Mouse (Mus musculus): ENCODE results near the gene Emd. TPM values are rescaled to one million over a fixed set of nuclear protein-coding genes. Genes with fewer than 3 reads are reported as not detected.

Gene Emd
- polyA plus RNA-seq, 1 experiment from 2014 or later: 19.6 TPM

DNA sequence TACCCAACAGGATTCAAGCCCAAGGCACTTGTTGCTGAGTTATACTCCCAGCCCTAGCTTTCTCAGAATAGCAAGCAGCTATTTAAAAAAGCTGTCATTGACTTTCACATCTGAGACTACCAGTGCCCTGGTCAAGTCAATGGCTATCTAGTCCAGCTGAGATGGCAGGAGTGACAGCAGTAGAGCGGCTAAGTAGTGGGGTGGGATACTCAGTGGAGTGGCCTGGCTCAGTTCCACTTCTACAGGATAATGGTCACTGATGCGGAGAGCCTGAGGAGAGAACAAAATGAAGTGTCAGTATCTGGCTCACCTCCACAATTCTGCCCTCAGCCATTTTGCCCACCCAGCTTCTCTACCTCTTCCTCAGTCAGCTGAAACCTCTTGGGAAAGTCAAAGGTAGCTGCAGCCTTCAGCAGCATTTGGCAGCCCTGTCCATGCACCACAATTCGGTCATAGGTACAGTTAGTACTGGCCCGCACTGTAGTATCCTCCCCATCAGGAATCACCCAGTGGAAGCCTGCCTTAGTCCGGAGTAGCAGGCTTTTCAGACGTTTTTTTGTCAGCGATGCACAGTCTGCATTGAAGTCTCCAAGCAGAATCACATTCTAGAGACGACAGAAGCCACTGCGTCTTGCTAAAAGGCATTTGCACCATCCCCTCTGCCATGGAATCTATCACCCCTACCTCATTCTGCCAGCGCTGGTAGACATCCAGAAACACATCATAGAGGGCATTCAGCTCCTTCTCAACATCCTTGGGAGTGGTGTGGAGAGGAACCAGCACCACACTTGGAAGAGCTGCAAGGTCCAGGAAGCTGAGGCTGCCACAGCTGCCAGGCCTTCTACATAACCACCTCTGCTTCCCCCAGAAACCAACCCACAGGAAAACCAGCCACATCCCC is 19.2 kb downstream of the Emd start:
- DNase-seq (ENCODE audit: low spot score): no peak

DNA sequence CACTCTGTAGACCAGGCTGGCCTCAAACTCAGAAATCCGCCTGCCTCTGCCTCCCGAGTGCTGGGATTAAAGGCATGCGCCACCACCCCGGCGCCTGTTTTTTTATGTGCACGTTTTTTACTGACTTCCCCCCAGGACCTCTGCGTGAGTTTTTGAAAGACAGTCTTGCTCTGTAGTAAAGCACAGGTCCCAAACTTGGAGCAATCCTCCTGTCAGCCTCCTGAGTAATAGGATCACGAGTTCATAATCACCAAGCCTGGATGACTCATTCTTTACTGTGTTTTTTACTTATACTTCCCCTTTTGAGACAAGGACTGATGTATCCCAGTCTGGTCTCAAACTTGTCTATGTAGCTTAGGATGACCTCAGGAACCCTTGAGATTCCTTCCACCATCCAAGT is 23.4 kb downstream of the Emd start:
- DNase-seq (ENCODE audit: low spot score): no peak

DNA sequence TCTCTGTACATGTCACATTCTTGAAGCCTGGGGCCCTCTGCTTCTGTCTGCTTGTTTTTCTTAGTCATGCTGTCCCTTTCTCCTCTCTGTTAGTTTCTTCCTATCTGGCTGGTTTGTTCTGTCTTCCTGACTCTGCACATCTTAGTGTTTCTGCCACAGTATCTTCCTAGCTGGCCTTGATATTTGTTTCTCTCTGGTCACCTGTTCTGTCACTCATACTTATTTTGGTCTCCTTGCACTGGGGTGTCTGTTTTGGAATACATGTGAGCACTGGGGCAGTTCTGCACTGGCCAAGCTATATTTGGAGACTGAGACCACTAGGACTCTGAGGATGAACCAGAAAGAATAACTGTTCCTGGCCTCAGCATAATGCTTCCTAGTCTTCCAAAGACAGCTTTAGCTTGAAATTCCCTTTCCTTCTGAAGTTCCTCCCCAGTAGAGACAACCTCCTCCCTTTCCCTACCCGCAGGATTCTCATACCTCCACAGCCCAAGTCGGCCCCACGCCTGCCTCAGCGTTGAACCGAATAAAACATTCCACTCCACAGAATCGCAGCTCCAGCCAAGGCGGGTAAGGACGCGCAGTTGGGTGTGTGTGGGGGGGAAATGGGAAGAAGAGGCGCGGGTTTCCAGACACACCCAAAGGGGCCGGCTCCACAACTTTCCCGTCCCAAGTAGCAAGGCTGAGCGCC is 26.7 kb downstream of the Emd start:
- DNase-seq (ENCODE audit: low spot score): no peak

DNA sequence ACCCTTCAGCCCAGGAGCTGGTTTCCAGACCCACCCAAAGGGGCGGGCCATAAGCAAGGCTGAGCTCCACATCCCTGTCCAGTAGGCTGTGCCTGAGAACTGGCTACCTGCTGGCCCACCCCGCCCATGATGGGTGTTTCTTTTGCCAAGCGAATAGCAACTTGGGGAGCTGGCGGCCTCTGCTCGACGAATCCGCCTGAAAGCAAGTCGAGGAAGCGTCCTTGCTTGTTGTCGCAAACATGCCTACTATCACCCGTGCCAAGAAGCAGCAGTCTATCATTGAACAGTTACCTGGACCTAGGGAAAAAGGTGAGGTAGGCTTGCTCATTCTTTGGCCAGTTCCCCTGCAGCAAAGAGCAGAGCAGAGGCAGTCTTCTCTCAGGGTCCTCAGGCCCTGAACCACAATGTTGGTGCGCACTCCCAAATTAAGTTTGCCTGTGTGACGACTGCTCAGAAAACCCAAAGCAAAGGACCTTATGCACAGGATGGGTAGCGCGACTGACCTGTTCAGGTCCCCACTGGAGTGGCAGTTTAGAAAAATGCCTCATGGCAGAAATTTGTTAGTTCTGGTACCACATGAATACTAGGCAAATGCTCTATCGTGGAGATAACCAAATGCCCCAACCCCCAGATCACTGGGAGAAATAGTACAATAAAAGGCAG is 27.4 kb downstream of the Emd start, which contains the start of the genes Taz and Dnase1l1:
Taz (plus strand) TSS at position 181 of the 663 bp plus-strand sequence.
Dnase1l1 (minus strand) TSS at position 606 of the 663 bp plus-strand sequence.
- DNase-seq (ENCODE audit: low spot score): peak; percentile 54

DNA sequence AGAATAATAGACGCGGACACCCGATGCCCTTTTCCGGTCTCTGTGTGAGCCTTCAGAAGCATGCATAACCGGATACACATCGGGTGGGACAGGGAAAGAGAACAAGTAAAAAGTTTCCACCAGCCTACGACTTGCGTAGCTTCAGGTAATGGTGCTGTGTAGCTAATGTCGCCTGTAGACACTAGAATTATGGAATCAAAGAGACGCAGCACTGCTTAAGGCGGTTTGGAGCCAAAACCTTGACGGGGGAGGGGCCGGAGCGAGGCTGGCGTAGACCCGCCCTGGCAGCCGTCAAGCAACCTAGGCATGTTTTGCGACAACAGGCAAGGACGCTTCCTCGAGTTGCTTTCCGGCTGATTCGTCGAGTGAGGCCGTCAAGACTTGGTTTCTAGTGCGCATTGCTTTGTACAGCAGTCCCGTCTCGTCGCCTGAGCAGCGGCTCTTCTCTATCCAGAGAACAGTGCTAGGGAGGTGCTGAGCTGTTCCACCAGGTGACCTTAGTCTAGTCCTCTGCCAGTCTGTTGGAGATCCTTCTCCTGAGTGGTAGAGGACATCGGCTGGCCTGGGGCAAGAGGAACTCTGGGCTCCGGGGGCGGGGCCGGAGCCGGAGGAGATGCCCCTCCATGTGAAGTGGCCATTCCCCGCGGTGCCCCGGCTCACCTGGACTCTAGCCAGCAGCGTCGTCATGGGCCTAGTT is 28.1 kb downstream of the Emd start:
- DNase-seq (ENCODE audit: low spot score): peak; percentile 88

DNA sequence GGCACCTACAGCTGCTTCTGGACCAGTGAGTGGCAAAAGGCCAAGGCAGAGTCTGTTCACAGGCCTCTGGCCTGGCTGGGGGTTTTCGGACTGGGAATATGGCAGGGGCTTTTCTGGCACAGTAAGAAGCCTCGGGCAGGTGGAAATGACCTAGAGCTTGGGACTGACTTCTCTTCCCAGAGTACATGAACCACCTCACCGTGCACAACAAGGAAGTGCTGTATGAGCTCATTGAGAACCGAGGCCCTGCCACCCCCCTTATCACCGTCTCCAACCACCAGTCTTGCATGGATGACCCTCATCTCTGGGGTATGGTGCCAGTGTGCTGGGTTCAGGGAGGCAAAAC is 28.6 kb downstream of the Emd start:
- no peak for DNase-seq (ENCODE audit: low spot score)

DNA sequence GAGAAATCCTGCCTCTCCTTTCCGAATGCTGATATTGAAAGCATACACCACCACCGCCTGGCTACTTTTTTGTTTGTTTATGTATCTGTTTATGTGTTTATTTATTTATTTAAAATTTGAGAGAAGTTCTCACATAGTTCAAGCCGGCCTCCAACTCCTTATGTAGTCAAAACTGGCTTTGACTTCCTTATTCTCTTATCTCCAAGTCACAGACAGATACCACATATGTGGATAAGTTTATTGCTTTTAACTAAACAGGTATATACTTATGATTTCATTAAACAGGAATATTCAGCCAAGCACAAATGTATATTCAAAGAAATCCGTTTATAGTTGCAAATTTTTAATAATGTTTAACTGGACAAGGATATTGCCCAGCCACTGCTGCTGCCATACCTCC is 38.9 kb downstream of the Emd start:
- DNase-seq (ENCODE audit: low spot score): no peak

DNA sequence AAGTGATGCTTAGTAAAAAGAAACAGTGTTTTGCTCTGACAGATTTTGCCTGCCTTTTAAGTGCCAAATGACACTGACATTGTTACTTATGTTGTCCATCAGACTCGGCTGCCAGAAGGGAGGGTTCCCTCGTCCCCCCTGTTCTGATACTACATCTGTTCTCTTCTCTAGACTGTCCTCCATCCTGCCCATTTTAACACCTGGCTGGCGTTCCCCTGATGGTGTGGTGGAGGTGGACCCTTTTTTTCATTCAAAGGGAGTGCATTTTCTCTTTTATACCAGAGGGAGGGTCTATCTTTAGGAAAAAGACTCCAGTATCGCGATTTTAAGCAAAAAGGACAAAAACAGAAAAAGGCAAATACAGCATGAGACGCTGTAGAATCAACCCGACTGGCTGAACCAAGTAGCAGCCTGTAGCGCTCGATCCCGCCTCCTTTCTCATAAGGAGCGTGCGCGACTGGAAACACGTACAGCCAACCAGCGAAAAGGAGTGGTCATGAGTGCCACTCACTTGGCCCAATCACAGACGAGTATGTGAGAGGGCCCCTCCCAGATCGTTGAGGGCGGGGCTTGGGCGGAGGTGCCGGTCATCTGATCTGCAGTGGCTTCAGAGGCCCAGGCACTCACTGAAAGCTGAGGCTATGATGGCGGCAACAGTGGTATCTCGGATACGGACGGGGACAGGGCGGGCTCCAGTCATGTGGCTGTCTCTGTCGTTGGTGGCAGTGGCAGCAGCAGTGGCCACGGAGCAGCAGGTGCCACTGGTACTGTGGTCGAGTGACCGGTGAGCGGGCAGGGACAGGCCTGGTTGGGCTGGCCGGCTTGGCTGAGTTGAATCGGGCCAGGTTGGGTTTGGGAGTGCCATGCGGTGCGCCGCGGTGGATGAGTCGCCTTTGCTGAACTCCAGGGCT is 42.3 kb downstream of the Emd start, which contains the start of gene Atp6ap1:
Atp6ap1 (plus strand) TSS at position 560 of the 911 bp plus-strand sequence.
- DNase-seq (ENCODE audit: low spot score): peak; percentile 88

DNA sequence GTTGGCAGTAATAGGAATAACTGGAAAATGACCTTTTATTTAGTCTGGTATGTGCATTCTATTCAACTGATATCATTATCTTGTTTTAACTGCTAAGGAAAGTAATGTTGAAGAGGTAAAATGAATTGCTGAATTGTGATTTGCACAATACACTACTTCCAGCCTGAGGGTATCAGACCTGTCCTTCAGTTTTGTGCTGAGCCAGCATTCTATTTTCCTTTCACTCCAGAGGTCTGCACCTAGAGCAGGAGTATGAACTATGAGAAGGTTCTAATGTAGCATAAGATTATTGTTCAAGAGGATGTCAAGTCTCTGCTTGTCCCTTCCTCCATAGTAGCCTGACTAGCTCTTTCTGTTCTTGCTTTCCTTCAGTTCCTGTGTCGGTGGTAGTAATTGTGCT is 43.9 kb downstream of the Emd start:
- no peak for DNase-seq (ENCODE audit: low spot score)

DNA sequence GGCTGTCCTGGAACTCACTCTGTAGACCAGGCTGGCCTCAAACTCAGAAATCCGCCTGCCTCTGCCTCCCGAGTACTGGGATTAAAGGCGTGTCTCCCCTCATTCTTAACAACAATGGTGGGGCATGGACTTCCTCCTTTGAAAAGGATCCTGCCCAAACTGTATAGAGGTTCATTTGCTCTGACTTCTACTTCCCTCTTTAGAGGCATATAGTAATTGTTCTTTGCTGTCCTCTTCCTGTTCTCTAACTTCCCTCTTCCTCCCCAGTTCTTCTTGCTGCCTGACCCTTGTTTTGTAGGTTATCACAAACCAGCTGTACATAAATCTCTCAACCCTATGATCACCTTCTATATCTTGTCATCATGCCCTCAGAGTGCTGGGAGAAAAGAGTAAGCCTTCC is 45.2 kb downstream of the Emd start:
- DNase-seq (ENCODE audit: low spot score): no peak

DNA sequence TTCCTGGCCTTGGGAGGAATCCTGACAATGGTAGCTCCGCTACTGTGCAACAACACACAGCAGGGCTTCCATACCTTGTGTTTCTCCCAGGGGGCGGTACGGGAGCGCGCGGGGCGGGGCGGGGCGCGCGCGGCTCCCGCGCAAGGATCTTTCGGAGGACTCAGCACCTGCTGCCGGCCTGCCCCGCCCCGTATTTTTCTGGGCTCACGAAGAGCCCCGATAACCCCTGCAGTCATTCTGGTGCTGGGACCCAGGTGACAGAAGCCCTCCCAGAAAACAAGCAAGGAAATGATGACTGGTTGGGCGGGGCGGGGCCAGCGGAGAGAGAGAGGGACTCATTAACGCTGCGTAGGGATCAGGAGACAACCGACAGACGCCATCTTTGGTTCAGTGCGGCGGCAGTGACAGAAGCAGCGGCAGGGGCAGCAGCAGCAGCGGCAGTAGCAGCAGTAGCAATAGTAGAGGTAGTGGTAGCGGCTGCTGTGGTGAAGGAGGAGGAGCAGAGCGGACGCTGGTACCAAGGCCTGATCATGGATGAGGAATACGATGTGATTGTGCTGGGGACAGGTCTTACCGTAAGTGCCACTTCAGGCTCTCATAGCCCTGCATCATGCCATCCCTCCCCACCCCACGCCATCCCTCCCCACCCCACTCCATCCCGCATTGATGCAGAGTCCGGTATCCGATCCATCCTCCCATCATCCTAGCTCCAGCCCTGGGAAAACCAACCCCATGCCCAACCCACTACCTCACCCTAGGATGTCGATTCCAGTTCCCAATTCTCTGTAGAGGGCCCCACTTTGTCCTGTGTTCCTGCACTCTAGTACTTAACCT is 50.6 kb downstream of the Emd start, which contains the start of gene Gdi1:
Gdi1 (plus strand) TSS at position 132 of the 834 bp plus-strand sequence.
- DNase-seq (ENCODE audit: low spot score): peak; percentile 85

Small RNA genes lying within 50 kb of the gene (microRNA-seq; reads per million reads assigned to microRNA genes)
- not detected for gene Mir7091 (ENCODE audit: borderline number of aligned reads)

Other genes with a start within 250 kb of the Emd start
- gene Irak1, start 230.8 kb upstream of the Emd start, polyA plus RNA-seq (2015; fragmentation: Nextera tagmentation; extraction: Ambion mirVana): 33.4 and 36.2 TPM in 2 replicates
- gene Opn1mw, start 127.2 kb upstream of the Emd start, polyA plus RNA-seq (2015; fragmentation: Nextera tagmentation; extraction: Ambion mirVana): not detected in 2 replicates
- gene Mecp2, start 119.3 kb upstream of the Emd start, polyA plus RNA-seq (2015; fragmentation: Nextera tagmentation; extraction: Ambion mirVana): 16.6 and 16.7 TPM in 2 replicates
- not detected in 2 replicates for gene Tex28, start 86.8 kb upstream of the Emd start, polyA plus RNA-seq (2015; fragmentation: Nextera tagmentation; extraction: Ambion mirVana)
- 0.51 and 0.52 TPM in 2 replicates for gene Tktl1, start 77.4 kb upstream of the Emd start, polyA plus RNA-seq (2015; fragmentation: Nextera tagmentation; extraction: Ambion mirVana)
- gene Flna, start 4.9 kb upstream of the Emd start, polyA plus RNA-seq (2015; fragmentation: Nextera tagmentation; extraction: Ambion mirVana): 108 and 110 TPM in 2 replicates
- 838 and 891 TPM in 2 replicates for gene Rpl10, start 16.1 kb downstream of the Emd start, polyA plus RNA-seq (2015; fragmentation: Nextera tagmentation; extraction: Ambion mirVana)
- gene Taz, start 27.2 kb downstream of the Emd start, polyA plus RNA-seq (2015; fragmentation: Nextera tagmentation; extraction: Ambion mirVana): 66.0 and 71.6 TPM in 2 replicates
- gene Dnase1l1, start 27.6 kb downstream of the Emd start, polyA plus RNA-seq (2015; fragmentation: Nextera tagmentation; extraction: Ambion mirVana): 8.1 and 9.0 TPM in 2 replicates
- 87.8 and 92.3 TPM in 2 replicates for gene Atp6ap1, start 42.4 kb downstream of the Emd start, polyA plus RNA-seq (2015; fragmentation: Nextera tagmentation; extraction: Ambion mirVana)
- 104 and 107 TPM in 2 replicates for gene Gdi1, start 50.3 kb downstream of the Emd start, polyA plus RNA-seq (2015; fragmentation: Nextera tagmentation; extraction: Ambion mirVana)
- 58.4 and 60.2 TPM in 2 replicates for gene Fam50a, start 58.3 kb downstream of the Emd start, polyA plus RNA-seq (2015; fragmentation: Nextera tagmentation; extraction: Ambion mirVana)
- gene Plxna3, start 74.4 kb downstream of the Emd start, polyA plus RNA-seq (2015; fragmentation: Nextera tagmentation; extraction: Ambion mirVana): 0.83 and 0.96 TPM in 2 replicates
- 123 and 138 TPM in 2 replicates for gene Lage3, start 98.9 kb downstream of the Emd start, polyA plus RNA-seq (2015; fragmentation: Nextera tagmentation; extraction: Ambion mirVana)
- 58.7 and 63.1 TPM in 2 replicates for gene Ubl4a, start 118.5 kb downstream of the Emd start, polyA plus RNA-seq (2015; fragmentation: Nextera tagmentation; extraction: Ambion mirVana)
- gene Slc10a3, start 118.7 kb downstream of the Emd start, polyA plus RNA-seq (2015; fragmentation: Nextera tagmentation; extraction: Ambion mirVana): 19.8 and 20.1 TPM in 2 replicates
- gene Fam3a, start 138.6 kb downstream of the Emd start, polyA plus RNA-seq (2015; fragmentation: Nextera tagmentation; extraction: Ambion mirVana): 22.7 and 23.2 TPM in 2 replicates
- 22.7 and 25.1 TPM in 2 replicates for gene Ikbkg, start 138.6 kb downstream of the Emd start, polyA plus RNA-seq (2015; fragmentation: Nextera tagmentation; extraction: Ambion mirVana)
- 38.7 and 43.8 TPM in 2 replicates for gene G6pdx, start 174.5 kb downstream of the Emd start, polyA plus RNA-seq (2015; fragmentation: Nextera tagmentation; extraction: Ambion mirVana)
- gene Gm6880, start 226.7 kb downstream of the Emd start, polyA plus RNA-seq (2015; fragmentation: Nextera tagmentation; extraction: Ambion mirVana): not detected in 2 replicates